Mouse (Mus musculus) cerebellum, adult 18-20 months (tissue): Measurements from ENCODE around the gene H3f3b.

Source experiments
- DNase-seq, 2 experiments: peaks; one replicate each; pipeline ENCODE4 v3.0.0; 2021

H3f3b gene

DNA sequence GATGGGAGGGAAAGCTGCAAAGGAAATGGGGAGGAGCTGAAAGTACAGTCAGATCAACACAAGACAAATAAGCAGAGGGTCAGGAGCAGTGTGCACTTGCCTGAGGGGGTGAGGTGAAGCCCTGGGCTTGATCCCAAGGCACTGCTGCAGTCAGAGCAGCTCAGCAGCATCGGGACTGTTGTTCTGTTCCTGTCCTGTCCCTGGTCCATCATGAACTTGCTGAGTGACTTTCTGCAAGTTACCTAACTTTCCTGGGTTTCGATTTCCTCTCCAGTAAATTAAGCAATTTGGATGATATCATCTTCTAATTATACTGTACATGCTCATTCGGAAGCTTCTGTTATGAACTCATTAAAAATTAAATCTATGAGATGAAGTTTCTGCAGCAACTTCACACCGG, at the start of gene H3f3b:
Gene H3f3b, minus strand, starts transcription at position 207 of the 400 bp plus-strand sequence.
- DNase-seq: no peak

- DNase-seq: peak in 1 of 2 experiments; percentile 17
Observed at GRCm38 (mm10) chr11:116076836-116077235, 49.1 kb upstream of the H3f3b start.

DNA sequence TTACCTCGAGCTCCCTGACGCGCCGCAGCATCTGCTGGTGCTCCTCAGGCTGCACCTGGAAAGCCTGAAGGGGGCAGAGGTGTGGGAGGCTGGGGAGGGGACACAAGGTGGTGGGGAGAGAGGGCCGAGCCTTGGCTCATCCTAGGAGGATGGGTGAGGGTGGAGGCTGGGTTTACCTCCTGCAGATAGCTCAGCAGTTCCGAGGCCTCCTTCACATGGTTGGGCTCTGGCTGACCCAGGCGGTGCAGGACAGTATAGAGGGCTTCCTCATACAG, 48.4 kb upstream of the H3f3b start:
- peak in 1 of 2 experiments; percentile 5 for DNase-seq

DNA sequence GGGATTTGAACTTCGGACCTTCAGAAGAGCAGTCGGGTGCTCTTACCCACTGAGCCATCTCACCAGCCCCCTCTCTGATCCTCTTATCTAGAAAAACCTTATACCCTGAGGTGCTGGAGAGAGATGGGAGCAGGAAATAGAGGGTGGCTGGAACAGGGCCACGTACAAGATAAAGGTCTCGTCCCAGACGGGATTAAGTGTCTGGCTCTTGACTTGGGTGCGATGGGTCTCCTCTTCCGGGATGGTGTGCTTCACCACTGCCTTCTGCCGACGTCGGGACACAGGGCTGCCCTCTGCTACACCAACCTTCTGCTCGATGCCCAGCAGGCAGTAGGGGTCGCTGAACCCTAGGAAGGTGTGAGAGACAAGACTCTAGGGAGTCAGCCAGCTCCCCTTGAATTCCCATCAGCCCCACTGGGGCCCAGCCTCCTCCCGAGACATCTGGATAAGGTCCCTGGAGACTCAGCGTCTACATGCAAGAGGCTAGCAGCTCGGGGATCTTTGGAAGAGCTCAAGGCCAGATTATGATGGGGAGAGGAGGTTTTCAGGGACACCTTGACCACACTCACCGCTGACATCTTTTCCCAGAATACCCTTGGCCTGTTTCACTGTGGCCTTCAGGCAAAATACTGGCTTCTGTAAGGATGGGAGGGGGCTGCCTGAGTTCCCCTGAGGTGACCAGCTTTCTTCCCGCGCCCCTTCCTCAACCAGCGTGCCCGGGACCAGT, 47.9 kb upstream of the H3f3b start:
- DNase-seq: no peak

- no peak for DNase-seq
Observed at GRCm38 (mm10) chr11:116074436-116074991, 46.8 kb upstream of the H3f3b start.

DNA sequence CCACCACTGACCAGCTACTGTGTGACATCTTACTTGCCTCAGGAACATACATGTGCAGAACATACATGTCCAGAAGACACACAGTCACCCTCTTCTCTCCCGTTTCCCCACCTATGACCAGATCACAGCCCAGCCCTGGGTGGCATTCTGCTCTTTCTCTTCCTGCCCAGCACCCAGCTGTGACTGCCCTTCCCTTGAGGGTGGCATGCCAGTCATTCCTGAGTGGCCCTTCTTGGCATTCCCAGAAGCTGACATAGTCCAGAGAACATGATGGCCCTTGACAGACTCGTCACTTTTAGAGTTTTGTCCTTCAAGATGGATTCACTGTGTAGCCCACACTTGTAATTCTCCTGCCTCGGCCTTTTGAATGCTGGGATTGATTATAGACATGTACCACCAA, 44.8 kb upstream of the H3f3b start:
- no peak for DNase-seq

DNA sequence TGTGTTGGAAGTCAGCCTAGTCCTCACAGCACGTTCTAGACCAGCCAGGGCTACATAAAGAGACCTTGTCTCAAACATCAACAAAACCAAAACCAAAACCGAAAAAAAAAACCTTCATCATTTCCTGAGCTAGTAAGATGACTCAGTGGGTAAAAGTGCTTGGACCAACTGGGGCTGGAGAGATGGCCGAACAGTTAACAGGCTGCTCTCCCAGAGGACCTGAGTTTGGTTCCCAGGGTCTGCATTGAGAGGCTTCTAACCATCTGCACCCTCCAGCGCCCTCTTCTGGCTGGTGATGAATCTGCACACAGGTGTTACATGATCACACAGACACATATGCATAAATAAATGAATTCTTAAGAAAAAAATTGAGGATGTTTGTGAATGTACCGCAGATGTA, 43.7 kb upstream of the H3f3b start:
- no peak for DNase-seq

GRCm38 (mm10) chr11:116065345-116065744, 37.6 kb upstream of the H3f3b start:
- peak in 1 of 2 experiments; percentile 44 for DNase-seq

- DNase-seq: peak in 1 of 2 experiments; percentile 55
Observed at GRCm38 (mm10) chr11:116064187-116064867, 36.6 kb upstream of the H3f3b start.

- peak; percentile 94 to 98 for DNase-seq
Observed at GRCm38 (mm10) chr11:116063562-116063961, 35.8 kb upstream of the H3f3b start.

GRCm38 (mm10) chr11:116062521-116062920, 34.8 kb upstream of the H3f3b start:
- DNase-seq: peak in 1 of 2 experiments; percentile 56

- peak; percentile 81 to 90 for DNase-seq
Observed at GRCm38 (mm10) chr11:116061641-116062415, 34.1 kb upstream of the H3f3b start.

DNA sequence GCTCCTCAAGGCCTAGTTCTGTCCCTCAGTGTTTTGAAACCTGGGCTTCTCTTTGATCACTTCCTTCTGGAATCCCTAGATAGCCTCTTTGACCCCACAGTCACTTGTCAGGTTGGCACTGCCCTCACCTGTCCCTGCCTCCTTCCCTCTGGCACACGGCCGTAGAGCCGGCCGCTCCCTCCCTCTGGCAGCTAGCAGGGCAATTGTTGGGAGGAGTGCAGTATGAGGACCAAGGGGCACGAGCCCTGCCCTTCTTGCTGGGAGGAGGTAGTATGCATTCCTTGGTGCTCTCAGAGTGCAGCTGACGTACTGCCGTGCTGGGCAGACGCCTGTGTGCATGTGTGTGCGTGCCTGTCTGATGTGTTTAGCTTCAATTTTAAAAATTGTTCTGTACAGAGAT, 32.8 kb upstream of the H3f3b start:
- DNase-seq: peak; percentile 50 to 54

DNA sequence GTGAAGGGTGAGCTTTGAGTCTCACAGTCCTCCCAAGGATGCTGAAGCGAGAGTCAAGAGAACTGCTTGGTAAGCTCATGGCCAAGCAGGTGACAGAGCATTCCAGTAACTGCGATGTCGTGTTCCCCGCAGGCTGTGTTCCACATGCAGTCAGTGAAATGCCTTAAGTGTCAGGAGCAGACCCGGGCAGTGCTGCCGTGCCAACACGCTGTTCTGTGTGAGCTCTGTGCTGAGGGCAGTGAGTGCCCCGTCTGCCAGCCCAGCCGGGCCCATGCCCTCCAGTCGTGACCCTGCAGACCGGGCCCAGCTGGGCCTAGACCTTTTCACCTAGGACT, 31.9 kb upstream of the H3f3b start:
- peak; percentile 27 to 43 for DNase-seq

- peak; percentile 31 to 41 for DNase-seq
Observed at GRCm38 (mm10) chr11:116058868-116059690, 31.3 kb upstream of the H3f3b start.

GRCm38 (mm10) chr11:116058022-116058614, 30.4 kb upstream of the H3f3b start:
- DNase-seq: peak in 1 of 2 experiments; percentile 48

DNA sequence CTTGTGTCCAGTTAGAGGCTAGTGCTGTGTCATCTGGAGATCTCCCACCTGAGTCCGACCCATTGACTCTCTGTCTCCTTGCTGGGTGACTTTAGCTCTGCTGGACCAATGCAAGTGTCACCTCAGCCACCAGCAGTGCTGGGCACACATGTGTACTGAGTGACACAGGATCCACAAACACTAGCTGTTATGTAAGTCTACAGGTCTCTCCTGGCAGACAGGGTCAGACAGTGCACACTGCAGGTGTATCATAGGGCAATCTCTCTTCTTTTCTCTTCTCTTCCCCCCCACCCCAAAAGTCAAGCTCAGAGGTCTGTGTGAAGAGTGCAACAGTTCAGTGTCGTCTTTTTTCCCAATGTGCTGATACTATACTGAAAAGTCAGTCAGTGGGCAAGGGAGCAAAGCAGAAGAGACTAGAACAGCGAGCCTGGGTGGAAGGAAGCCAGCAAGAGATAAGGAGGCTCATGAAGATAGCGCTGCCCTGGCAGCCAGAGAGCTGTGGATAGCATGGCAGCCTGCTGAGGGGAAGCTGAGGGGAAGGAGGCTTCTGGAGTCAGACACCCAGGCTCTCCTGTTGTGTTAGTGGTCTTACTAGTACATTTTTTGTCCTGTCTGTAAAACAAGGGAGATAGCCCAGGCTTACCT, 29.6 kb upstream of the H3f3b start:
- no peak for DNase-seq

- DNase-seq: no peak
Observed at GRCm38 (mm10) chr11:116055873-116056272, 28.1 kb upstream of the H3f3b start.

DNA sequence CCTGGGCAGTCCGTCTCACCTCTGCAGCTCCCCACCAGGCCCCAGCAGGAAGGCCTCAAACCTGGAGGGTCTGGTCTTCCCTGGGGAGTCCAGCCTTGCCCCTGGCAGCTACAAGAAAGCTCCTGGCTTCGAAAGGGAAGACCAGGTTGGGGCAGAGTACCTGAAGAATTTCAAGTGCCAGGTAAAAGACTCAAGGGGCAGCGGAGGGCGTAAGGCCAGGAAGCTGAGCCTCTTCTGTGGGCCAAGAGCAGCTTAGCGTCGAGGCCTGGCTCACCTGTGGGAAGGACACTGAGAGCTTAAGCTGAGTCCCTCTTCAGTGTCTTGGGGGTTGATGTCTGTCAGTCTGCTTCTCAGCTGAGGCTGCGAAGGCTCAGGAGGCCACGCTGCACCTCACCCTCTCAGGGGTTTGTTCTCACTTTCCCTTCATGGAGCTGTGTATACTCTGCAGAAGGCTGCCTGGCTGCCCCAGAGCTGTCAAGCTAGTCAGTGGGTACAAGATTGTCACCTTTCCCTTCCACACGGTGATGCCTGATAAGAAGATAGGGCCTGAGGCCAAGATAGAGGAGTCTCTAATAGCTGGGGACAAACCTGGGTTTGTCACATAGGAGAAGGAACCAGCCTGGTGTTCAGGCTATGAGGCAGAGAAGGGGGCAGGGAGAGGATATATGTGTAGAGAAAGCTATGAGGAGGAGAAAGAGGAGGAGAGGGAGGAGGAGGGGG, 25.9 kb upstream of the H3f3b start:
- DNase-seq: no peak

- DNase-seq: no peak
Observed at GRCm38 (mm10) chr11:116050196-116050595, 22.4 kb upstream of the H3f3b start.

DNA sequence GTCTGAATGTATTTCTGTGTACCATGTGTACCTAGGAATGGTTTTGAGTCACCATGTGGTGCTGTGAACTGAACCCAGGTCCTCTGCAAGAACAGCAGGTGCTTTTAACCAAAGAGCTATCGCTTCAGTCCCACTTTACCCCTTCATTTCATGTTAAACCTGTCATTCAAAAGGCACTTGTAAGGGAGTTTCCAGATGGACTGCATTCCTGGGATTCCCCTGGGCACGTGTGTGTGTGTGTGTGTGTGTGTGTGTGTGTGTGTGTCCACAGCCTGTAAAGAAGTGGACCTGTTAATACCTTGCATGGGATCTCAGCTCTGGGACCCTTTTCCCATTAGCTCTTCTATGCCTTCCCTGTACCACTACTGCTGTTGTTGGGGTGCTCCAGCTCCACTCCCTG, 21.8 kb upstream of the H3f3b start:
- no peak for DNase-seq
